Comparison of ENCODE assay signal across 21 mouse cellular contexts in genomic region chrX:164416803-164417202, GRCm38 (mm10). TPM values are rescaled to one million over a fixed set of nuclear protein-coding genes. Genes with fewer than 3 reads are reported as not detected.
DNase-seq lines count a peak whose midpoint lies in the region; TF ChIP-seq lines count a peak whose summit lies in the region.
"Had no signal": no experiment of that assay in that cellular context is flagged by ENCODE, and none has a peak within 500 bp of the region (broad histone marks: within the 10 kb centered on the region; RNA-seq: fewer than 3 reads in every experiment).

No protein-coding gene starts in this region.

- TF ChIP-seq EP300 in MEL (IDR thresholded peaks at IDR 0.05; ENCODE audit: low read depth in 1 of 2, low read length in 2 of 2), result peak; percentile 62 to 66

- no peaks in the 10 kb centered on the region; a peak in 1 of 4 replicates for H3K27me3 ChIP-seq in MEL (ENCODE audit: control insufficient read depth in 1 of 2, insufficient read depth in 2 of 2, low read length in 2 of 2)
- H3K27me3 ChIP-seq: CH12.LX had no signal

- H3K79me2 ChIP-seq in MEL (ENCODE audit: control insufficient read depth, insufficient read depth, low read length, poor library complexity), result peaks cover 16% of the 10 kb centered on the region

- H3K27ac ChIP-seq in MEL (ENCODE audit: control insufficient read depth, low read depth, low read length), result no peak overlapping the region

- peaks cover 0 to 21% of the 10 kb centered on the region in 2 experiments; a peak in 2 of 4 replicates for H3K36me3 ChIP-seq in MEL (ENCODE audit: control insufficient read depth in 1 of 2, insufficient read depth in 2 of 2, low read length in 2 of 2)

- no peaks in the 10 kb centered on the region for H3K9me3 ChIP-seq in MEL (replicated peaks; ENCODE audit: insufficient read depth, low read length)
- H3K9me3 ChIP-seq: G1E had no signal

- no peak overlapping the region for H3K9ac ChIP-seq in MEL (ENCODE audit: control insufficient read depth, low read depth, low read length, poor library complexity, severe bottlenecking)

- TF ChIP-seq CTCF in MEL (IDR thresholded peaks at IDR 0.05 in 2 of 3, conservative IDR thresholded peaks at IDR 0.05 in 1 of 3; ENCODE audit: control insufficient read depth in 1 of 3, insufficient read depth in 1 of 3, low read depth in 2 of 3, low read length in 3 of 3, poor library complexity in 1 of 3, severe bottlenecking in 1 of 3), result no peak

- peaks cover 16 to 17% of the 10 kb centered on the region in 2 experiments for H3K4me1 ChIP-seq in MEL (ENCODE audit: control insufficient read depth in 1 of 2, insufficient read depth in 2 of 2, low read length in 2 of 2)

- H3K4me3 ChIP-seq in MEL (ENCODE audit: control insufficient read depth in 1 of 2, insufficient read depth in 1 of 2, low read depth in 2 of 2, low read length in 2 of 2), result no peak overlapping the region

- DNase-seq in MEL (ENCODE audit: low read depth, low spot score), result peak; percentile 42
- no peak for DNase-seq in kidney, adult 9 months
- DNase-seq: adrenal gland, adult 2 months; adrenal gland, adult 8-10 months; adrenal gland, postnatal 10 days; adrenal gland, postnatal 14 days; adrenal gland, postnatal 25 days; adrenal gland, postnatal 36 days; B cell, adult 2 months; cerebellum, adult 11 months; cerebellum, adult 11-12 months; cerebellum, adult 18-20 months; cerebellum, adult 2 months; cerebellum, adult 8-10 months had no signal

- TF ChIP-seq RAD21 in MEL (IDR thresholded peaks at IDR 0.05; ENCODE audit: low read depth, low read length), result no peak

- TF ChIP-seq POLR2A in MEL (IDR thresholded peaks at IDR 0.05; ENCODE audit: control insufficient read depth in 1 of 2, insufficient read depth in 1 of 2, low read depth in 1 of 2, low read length in 2 of 2, poor library complexity in 1 of 2), result no peak

TF ChIP-seq in MEL, 35 proteins besides CTCF, POLR2A, EP300 and RAD21:
- TF ChIP-seq ZNF384 (IDR thresholded peaks at IDR 0.05; ENCODE audit: low read depth, low read length) (peak; percentile 12; the same call in 1 of the 2 replicates), GATA1 (IDR thresholded peaks at IDR 0.05; ENCODE audit: low read depth, low read length) (peak; percentile 51; the same call in 1 of the 2 replicates), HCFC1 (IDR thresholded peaks at IDR 0.05; ENCODE audit: low read depth, low read length) (no peak), TCF12 (IDR thresholded peaks at IDR 0.05; ENCODE audit: low read depth, low read length) (peak; percentile 47; the same call in 1 of the 2 replicates), SIN3A (IDR thresholded peaks at IDR 0.05; ENCODE audit: low read length) (peak; percentile 40; the same call in 1 of the 2 replicates), CHD2 (IDR thresholded peaks at IDR 0.05; ENCODE audit: low read length) (no peak), MYB (IDR thresholded peaks at IDR 0.05; ENCODE audit: low read depth, low read length) (no peak), USF2 (IDR thresholded peaks at IDR 0.05; ENCODE audit: borderline replicate concordance in 1 of 2, insufficient read depth in 1 of 2, low read depth in 1 of 2, low read length in 2 of 2) (no peak), MEF2A (IDR thresholded peaks at IDR 0.05; ENCODE audit: extremely low read depth, insufficient replicate concordance, low read depth, low read length, poor library complexity, severe bottlenecking) (0 out of 2 replicates have a peak, but pooled peaks have one; percentile 34), ETS1 (IDR thresholded peaks at IDR 0.05; ENCODE audit: low read depth, low read length) (peak; percentile 40), RCOR1 (IDR thresholded peaks at IDR 0.05; ENCODE audit: low read depth, low read length) (0 out of 2 replicates have a peak, but pooled peaks have one; percentile 33), CHD1 (IDR thresholded peaks at IDR 0.05; ENCODE audit: low read depth, low read length) (no peak), ZMIZ1 (IDR thresholded peaks at IDR 0.05; ENCODE audit: low read depth, low read length) (no peak)

RNA-seq across cellular contexts. Expression of gene Piga, which starts 2.8 kb away (rescaled TPM):
- 21.5 and 22.1 TPM in 2 replicates for total RNA-seq in MEL (2012; rRNA removed)
- 10 to 100 TPM; 30.0 to 41.2 TPM for polyA plus RNA-seq in MEL (2012; ENCODE audit: insufficient read depth in 1 of 2, insufficient read length in 2 of 2, low read depth in 1 of 2, low replicate concordance in 2 of 2, missing spikeins in 1 of 2)

RNA-seq across cellular contexts. Expression of gene Asb11, which starts 20.0 kb away (rescaled TPM):
- total RNA-seq in MEL (2012; rRNA removed), result 1.7 and 2.5 TPM in 2 replicates
- polyA plus RNA-seq in MEL (2012; ENCODE audit: insufficient read depth in 1 of 2, insufficient read length in 2 of 2, low read depth in 1 of 2, low replicate concordance in 2 of 2, missing spikeins in 1 of 2), result 1 to 10 TPM in 1 of 2 experiments, not detected in 1; 3.2 TPM
- total RNA-seq: adrenal gland, postnatal 14 days; adrenal gland, postnatal 25 days; adrenal gland, postnatal 36 days; CH12.LX had no signal
- polyA plus RNA-seq: activated CD4-positive, CD25-positive, alpha-beta regulatory T cell, adult 4 months; brain, embryonic 14.5 days; C2C12; CD4-positive, CD25-positive, alpha-beta regulatory T cell, adult 4 months; G1E; Patski had no signal

RNA-seq across cellular contexts. Expression of gene Vegfd, which starts 43.6 kb away (rescaled TPM):
- not detected in 2 replicates for total RNA-seq in MEL (2012; rRNA removed)
- under 1 TPM in 1 of 2 experiments, not detected in 1; 0.06 TPM for polyA plus RNA-seq in MEL (2012; ENCODE audit: insufficient read depth in 1 of 2, insufficient read length in 2 of 2, low read depth in 1 of 2, low replicate concordance in 2 of 2, missing spikeins in 1 of 2)
- total RNA-seq: CH12.LX had no signal
- polyA plus RNA-seq: activated CD4-positive, CD25-positive, alpha-beta regulatory T cell, adult 4 months; CD4-positive, CD25-positive, alpha-beta regulatory T cell, adult 4 months; G1E had no signal
